Mouse (Mus musculus) MEL (cell line): ENCODE measurements around the gene Usp32. TPM values are rescaled to one million over a fixed set of nuclear protein-coding genes. Genes with fewer than 3 reads are reported as not detected.

Experiments
- DNase-seq: peaks from one replicate; pipeline ENCODE4 v3.0.0; 2011; ENCODE audit warnings: low read depth, low spot score
- H3K27ac ChIP-seq: 2 replicates; pipeline ENCODE4 v1.5.1; 2012; ENCODE audit warnings: low read depth, mild to moderate bottlenecking, control low read depth, low read length, moderate library complexity; ENCODE audit not compliant: control insufficient read depth
- H3K27me3 ChIP-seq, 2 experiments: fragments of 150-350 bp in 1 of 2; sonication (generic) in 1 of 2; 2 replicates each; pipeline ENCODE4 v1.6.1; 2012; ENCODE audit warnings: low read length in 2 of 2, mild to moderate bottlenecking in 2 of 2, improper control_type of control experiment in 1 of 2, moderate library complexity in 1 of 2; ENCODE audit not compliant: insufficient read depth in 2 of 2, control insufficient read depth in 1 of 2
- H3K36me3 ChIP-seq, 2 experiments: 2 replicates each; pipeline ENCODE4 v1.6.1; 2012 to 2014; ENCODE audit warnings: low read length in 2 of 2, improper control_type of control experiment in 1 of 2, inconsistent platforms in 1 of 2, mild to moderate bottlenecking in 1 of 2; ENCODE audit not compliant: insufficient read depth in 2 of 2, control insufficient read depth in 1 of 2
- H3K4me1 ChIP-seq, 2 experiments: fragments of 150-350 bp in 1 of 2; sonication (generic) in 1 of 2; 2 replicates each; pipeline ENCODE4 v1.6.1; 2012; ENCODE audit warnings: low read length in 2 of 2, improper control_type of control experiment in 1 of 2, mild to moderate bottlenecking in 1 of 2; ENCODE audit not compliant: insufficient read depth in 2 of 2, control insufficient read depth in 1 of 2
- H3K4me3 ChIP-seq, 2 experiments: fragments of 150-350 bp in 1 of 2; sonication (generic) in 1 of 2; 2 replicates each; pipeline ENCODE4 v1.5.1; 2012; ENCODE audit warnings: low read depth in 2 of 2, low read length in 2 of 2, mild to moderate bottlenecking in 2 of 2, moderate library complexity in 2 of 2, control low read depth in 1 of 2, improper control_type of control experiment in 1 of 2; ENCODE audit not compliant: control insufficient read depth in 1 of 2, insufficient read depth in 1 of 2
- H3K79me2 ChIP-seq: 2 replicates; pipeline ENCODE4 v1.6.1; 2012; ENCODE audit warnings: mild to moderate bottlenecking, low read length, moderate library complexity; ENCODE audit not compliant: control insufficient read depth, poor library complexity, insufficient read depth
- H3K9ac ChIP-seq: 2 replicates; pipeline ENCODE4 v1.6.1; 2012; ENCODE audit warnings: low read depth, mild to moderate bottlenecking, control low read depth, low read length, moderate library complexity; ENCODE audit not compliant: control insufficient read depth, poor library complexity, severe bottlenecking
- H3K9me3 ChIP-seq: fragments of 150-350 bp; sonication (generic); replicated peaks from 2 replicates; pipeline ENCODE4 v1.6.1; 2012; ENCODE audit warnings: mild to moderate bottlenecking, low read length, improper control_type of control experiment, moderate library complexity; ENCODE audit not compliant: insufficient read depth
- CHD1 ChIP-seq: IDR thresholded peaks from 2 replicates; pipeline ENCODE4 v1.6.1; 2012; ENCODE audit warnings: low read depth, mild to moderate bottlenecking, inconsistent platforms, low read length, improper control_type of control experiment
- CHD2 ChIP-seq: IDR thresholded peaks from 2 replicates; pipeline ENCODE4 v1.6.1; 2011; ENCODE audit warnings: low read length, improper control_type of control experiment
- CTCF ChIP-seq, 3 experiments: IDR thresholded peaks in 2 of 3; conservative IDR thresholded peaks in 1 of 3; 2 replicates each; pipeline ENCODE4 v1.5.1; 2011 to 2012; ENCODE audit warnings: low read length in 3 of 3, low read depth in 2 of 3, mild to moderate bottlenecking in 2 of 3, improper control_type of control experiment in 1 of 3, inconsistent platforms in 1 of 3, mixed read lengths in 1 of 3, moderate library complexity in 1 of 3; ENCODE audit not compliant: control insufficient read depth in 1 of 3, insufficient read depth in 1 of 3, poor library complexity in 1 of 3, severe bottlenecking in 1 of 3
- E2F4 ChIP-seq: IDR thresholded peaks from 2 replicates; pipeline ENCODE4 v1.6.1; 2011; ENCODE audit warnings: low read depth, low read length, improper control_type of control experiment, borderline replicate concordance
- EP300 ChIP-seq, 2 experiments: IDR thresholded peaks; 2 replicates each; pipeline ENCODE4 v1.6.1; 2011; ENCODE audit warnings: improper control_type of control experiment in 2 of 2, low read length in 2 of 2, low read depth in 1 of 2, mild to moderate bottlenecking in 1 of 2
- GABPA ChIP-seq: IDR thresholded peaks from 2 replicates; pipeline ENCODE4 v1.6.1; 2012; ENCODE audit warnings: low read depth, mild to moderate bottlenecking, inconsistent platforms, low read length, improper control_type of control experiment, moderate library complexity
- GATA1 ChIP-seq: IDR thresholded peaks from 2 replicates; pipeline ENCODE4 v1.6.1; 2011; ENCODE audit warnings: low read depth, low read length, improper control_type of control experiment
- MAX ChIP-seq: IDR thresholded peaks from 2 replicates; pipeline ENCODE4 v1.6.1; 2011; ENCODE audit warnings: low read length, improper control_type of control experiment
- MEF2A ChIP-seq: IDR thresholded peaks from 2 replicates; pipeline ENCODE4 v1.6.1; 2014; ENCODE audit warnings: low read depth, mild to moderate bottlenecking, inconsistent platforms, low read length, improper control_type of control experiment; ENCODE audit not compliant: poor library complexity, insufficient replicate concordance, severe bottlenecking; ENCODE audit errors: extremely low read depth
- MYC ChIP-seq: IDR thresholded peaks from 2 replicates; pipeline ENCODE4 v1.6.1; 2011; ENCODE audit warnings: low read depth, mild to moderate bottlenecking, low read length, improper control_type of control experiment, moderate library complexity
- POLR2AphosphoS2 ChIP-seq: IDR thresholded peaks from 2 replicates; pipeline ENCODE4 v1.6.1; 2011; ENCODE audit warnings: low read length, improper control_type of control experiment
- POLR2AphosphoS5 ChIP-seq: IDR thresholded peaks from 2 replicates; pipeline ENCODE4 v1.6.1; 2012; ENCODE audit warnings: low read depth, borderline replicate concordance, mild to moderate bottlenecking, inconsistent platforms, low read length, moderate library complexity, mixed read lengths
- RAD21 ChIP-seq: IDR thresholded peaks from 2 replicates; pipeline ENCODE4 v1.6.1; 2011; ENCODE audit warnings: mild to moderate bottlenecking, low read depth, low read length, improper control_type of control experiment
- SMC3 ChIP-seq: IDR thresholded peaks from 2 replicates; pipeline ENCODE4 v1.6.1; 2011; ENCODE audit warnings: low read depth, low read length, improper control_type of control experiment
- USF1 ChIP-seq: IDR thresholded peaks from 2 replicates; pipeline ENCODE4 v1.6.1; 2014; ENCODE audit warnings: low read depth, mild to moderate bottlenecking, inconsistent platforms, low read length, improper control_type of control experiment, moderate library complexity
- ZC3H11A ChIP-seq: IDR thresholded peaks from 2 replicates; pipeline ENCODE4 v1.6.1; 2012; ENCODE audit warnings: low read depth, mild to moderate bottlenecking, inconsistent platforms, low read length, improper control_type of control experiment
- ZMIZ1 ChIP-seq: IDR thresholded peaks from 2 replicates; pipeline ENCODE4 v1.6.1; 2012; ENCODE audit warnings: low read depth, mild to moderate bottlenecking, inconsistent platforms, low read length, improper control_type of control experiment, moderate library complexity
- ZNF384 ChIP-seq: IDR thresholded peaks from 2 replicates; pipeline ENCODE4 v1.6.1; 2012; ENCODE audit warnings: low read depth, mild to moderate bottlenecking, inconsistent platforms, low read length, improper control_type of control experiment
- polyA plus RNA-seq, 2 experiments: library from polyadenylated mRNA; stranded (reverse) in 1 of 2; unstranded in 1 of 2; fragments of >175 nt in 1 of 2; fragments of >200 nt in 1 of 2; gene quantifications; 2 replicates each; pipeline versions ENCODE4 v1.2.1 to v1.2.4; 2012; ENCODE audit warnings: low replicate concordance in 2 of 2, low read depth in 1 of 2; ENCODE audit not compliant: insufficient read length in 2 of 2, insufficient read depth in 1 of 2, missing spikeins in 1 of 2
- total RNA-seq: library from RNA; depleted of rRNA; stranded (reverse); fragments of 300-350 nt; gene quantifications from 2 replicates; pipeline ENCODE4 v1.2.3, GENCODE M21; 2012

The Usp32 gene
- total and polyA plus RNA-seq, 3 experiments, result 11.3 to 11.5 TPM; not detected in 1

- TF ChIP-seq ZMIZ1, result no peak
- TF ChIP-seq, all 39 proteins: peak for 12
Observed at GRCm38 (mm10) chr11:85003566-85003965, 136.4 kb downstream of the Usp32 start (continued).

GRCm38 (mm10) chr11:84995241-84995640 is 144.7 kb downstream of the Usp32 start:
- Histone ChIP-seq H3K27me3 (no peaks in the 10 kb centered on the region), H3K4me1 (no peaks in the 10 kb centered on the region), H3K36me3 (peaks cover 3 to 11% of the 10 kb centered on the region in 2 experiments), H3K9me3 (no peaks in the 10 kb centered on the region), H3K27ac (no peak overlapping the region), H3K4me3 (no peak overlapping the region), H3K9ac (no peak overlapping the region), H3K79me2 (no peaks in the 10 kb centered on the region)
- DNase-seq, result peak; percentile 80
- TF ChIP-seq USF1, result no peak
- TF ChIP-seq GATA1, result no peak
- no peak for TF ChIP-seq POLR2AphosphoS5
- no peak for TF ChIP-seq CHD2
- peak; percentile 43 for TF ChIP-seq RAD21
- TF ChIP-seq MAX, result no peak
- no peak for TF ChIP-seq CHD1
- peak; percentile 83 for TF ChIP-seq MYC
- peak; percentile 60 for TF ChIP-seq SMC3
- peak; percentile 34; the same call in 1 of the 2 replicates for TF ChIP-seq ZC3H11A
- TF ChIP-seq CTCF (IDR thresholded peaks at IDR 0.05 in 2 of 3, conservative IDR thresholded peaks at IDR 0.05 in 1 of 3; ENCODE audit: control insufficient read depth in 1 of 3, insufficient read depth in 1 of 3, low read depth in 2 of 3, low read length in 3 of 3, poor library complexity in 1 of 3, severe bottlenecking in 1 of 3), result peak; percentile 42 to 73 (median 67); a peak in 5 of 6 replicates

GRCm38 (mm10) chr11:84992996-84993395 is 147.0 kb downstream of the Usp32 start:
- DNase-seq, result peak; percentile 70
- TF ChIP-seq MAX (no peak), CTCF (IDR thresholded peaks at IDR 0.05 in 2 of 3, conservative IDR thresholded peaks at IDR 0.05 in 1 of 3; ENCODE audit: control insufficient read depth in 1 of 3, insufficient read depth in 1 of 3, low read depth in 2 of 3, low read length in 3 of 3, poor library complexity in 1 of 3, severe bottlenecking in 1 of 3) (peak; percentile 52 to 70 (median 62)), EP300 (IDR thresholded peaks at IDR 0.05; ENCODE audit: low read depth in 1 of 2, low read length in 2 of 2) (no peak), POLR2AphosphoS2 (no peak), GABPA (no peak), MYC (peak; percentile 50; the same call in 1 of the 2 replicates), SMC3 (peak; percentile 48), RAD21 (peak; percentile 36), MEF2A (no peak), POLR2AphosphoS5 (no peak), ZNF384 (no peak), E2F4 (no peak)
- TF ChIP-seq, all 39 proteins: peak for 4
- H3K36me3 ChIP-seq, result peaks cover 3 to 15% of the 10 kb centered on the region in 2 experiments
- no peak overlapping the region for H3K27ac ChIP-seq
- no peak overlapping the region for H3K9ac ChIP-seq
- H3K79me2 ChIP-seq, result no peaks in the 10 kb centered on the region
- H3K4me3 ChIP-seq, result no peak overlapping the region
- H3K27me3 ChIP-seq, result no peaks in the 10 kb centered on the region
- no peaks in the 10 kb centered on the region for H3K9me3 ChIP-seq
- no peaks in the 10 kb centered on the region for H3K4me1 ChIP-seq
